Mouse (Mus musculus) ES-Bruce4 (cell line): ENCODE data around the gene Rbfox3. TPM values are rescaled to one million over a fixed set of nuclear protein-coding genes. Genes with fewer than 3 reads are reported as not detected.

ENCODE experiments used
- H3K27ac ChIP-seq: 2 replicates; pipeline ENCODE4 v1.5.1; 2012; ENCODE audit warnings: low read length, inconsistent platforms; ENCODE audit not compliant: insufficient read depth
- H3K27me3 ChIP-seq: 2 replicates; pipeline ENCODE4 v1.6.1; 2012; ENCODE audit warnings: mild to moderate bottlenecking, low read length, inconsistent platforms; ENCODE audit not compliant: control insufficient read depth, poor library complexity, insufficient read depth, severe bottlenecking
- H3K36me3 ChIP-seq: 2 replicates; pipeline ENCODE4 v1.6.1; 2012; ENCODE audit warnings: inconsistent platforms, mild to moderate bottlenecking, low read length, moderate library complexity; ENCODE audit not compliant: control insufficient read depth, poor library complexity, insufficient read depth, severe bottlenecking
- H3K4me1 ChIP-seq: one replicate; pipeline ENCODE4 v1.8.1; 2011; ENCODE audit warnings: low read length; ENCODE audit not compliant: control insufficient read depth, insufficient read depth
- H3K4me3 ChIP-seq: 2 replicates; pipeline ENCODE4 v1.5.1; 2011; ENCODE audit warnings: low read depth, mild to moderate bottlenecking, low read length
- H3K9ac ChIP-seq: 2 replicates; pipeline ENCODE4 v1.6.1; 2012; ENCODE audit warnings: low read depth, mild to moderate bottlenecking, inconsistent platforms; ENCODE audit not compliant: poor library complexity, severe bottlenecking
- H3K9me3 ChIP-seq: replicated peaks from 2 replicates; pipeline ENCODE4 v1.6.1; 2012; ENCODE audit warnings: mild to moderate bottlenecking, low read length, inconsistent platforms; ENCODE audit not compliant: control insufficient read depth, poor library complexity, insufficient read depth, severe bottlenecking
- CTCF ChIP-seq: IDR thresholded peaks from one replicate; pipeline ENCODE4 v1.8.1; 2011; ENCODE audit warnings: low read depth, low read length
- EP300 ChIP-seq: IDR thresholded peaks from 2 replicates; pipeline ENCODE4 v1.6.1; 2011; ENCODE audit warnings: low read depth, low read length; ENCODE audit not compliant: insufficient read depth
- POLR2A ChIP-seq: IDR thresholded peaks from one replicate; pipeline ENCODE4 v1.8.1; 2011; ENCODE audit warnings: low read length; ENCODE audit not compliant: insufficient read depth
- polyA plus RNA-seq: library from polyadenylated mRNA; stranded (reverse); fragments of >200 nt; gene quantifications from 2 replicates; pipeline ENCODE4 v1.2.4, GENCODE M21; 2011; ENCODE audit warnings: low read depth; ENCODE audit not compliant: missing spikeins, insufficient read depth, insufficient read length

The Rbfox3 gene
- polyA plus RNA-seq, 1 experiment, result 0.85 TPM

DNA sequence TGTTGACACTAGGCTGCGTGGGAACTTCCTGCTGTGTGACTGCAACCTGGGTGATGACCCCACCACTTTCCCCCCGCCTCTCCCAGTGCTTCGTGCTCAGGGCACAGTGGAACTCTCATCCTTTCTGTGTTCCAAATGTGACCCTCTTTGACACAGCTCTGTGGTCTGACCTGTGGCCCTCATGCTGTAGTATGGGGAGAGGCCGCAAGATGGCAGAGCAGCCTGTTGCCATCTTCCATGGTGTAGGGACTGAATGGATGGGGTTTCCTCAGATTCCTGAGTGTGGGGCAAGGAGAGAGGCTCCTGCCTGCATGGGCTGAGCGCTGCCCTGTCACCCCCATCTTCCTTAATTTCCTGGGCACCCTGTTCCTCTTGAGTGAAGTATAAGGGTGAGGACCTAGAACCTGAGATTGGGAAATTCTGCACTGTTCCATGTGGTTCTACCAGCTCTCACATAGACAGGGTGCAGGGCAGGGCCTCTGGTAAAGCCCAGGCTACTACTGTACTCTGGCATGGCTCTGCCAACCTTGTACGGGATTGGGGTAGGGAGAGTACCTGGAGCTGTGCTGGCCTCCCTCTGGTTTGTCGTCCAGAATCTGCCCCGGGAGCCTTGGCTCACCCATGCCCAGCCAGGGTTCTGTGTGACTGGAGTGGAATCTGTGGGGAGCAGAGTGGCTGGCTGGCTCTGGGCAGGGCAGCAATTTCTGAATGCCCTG, 423.0 kb downstream of the Rbfox3 start:
- H3K27me3 ChIP-seq, result no peaks in the 10 kb centered on the region
- no peaks in the 10 kb centered on the region for H3K9me3 ChIP-seq
- no peak overlapping the region for H3K9ac ChIP-seq
- TF ChIP-seq CTCF, result peak; percentile 58
- no peak for TF ChIP-seq EP300
- H3K36me3 ChIP-seq, result no peaks in the 10 kb centered on the region
- no peak overlapping the region for H3K4me3 ChIP-seq
- no peak overlapping the region for H3K27ac ChIP-seq
- no peaks in the 10 kb centered on the region for H3K4me1 ChIP-seq

DNA sequence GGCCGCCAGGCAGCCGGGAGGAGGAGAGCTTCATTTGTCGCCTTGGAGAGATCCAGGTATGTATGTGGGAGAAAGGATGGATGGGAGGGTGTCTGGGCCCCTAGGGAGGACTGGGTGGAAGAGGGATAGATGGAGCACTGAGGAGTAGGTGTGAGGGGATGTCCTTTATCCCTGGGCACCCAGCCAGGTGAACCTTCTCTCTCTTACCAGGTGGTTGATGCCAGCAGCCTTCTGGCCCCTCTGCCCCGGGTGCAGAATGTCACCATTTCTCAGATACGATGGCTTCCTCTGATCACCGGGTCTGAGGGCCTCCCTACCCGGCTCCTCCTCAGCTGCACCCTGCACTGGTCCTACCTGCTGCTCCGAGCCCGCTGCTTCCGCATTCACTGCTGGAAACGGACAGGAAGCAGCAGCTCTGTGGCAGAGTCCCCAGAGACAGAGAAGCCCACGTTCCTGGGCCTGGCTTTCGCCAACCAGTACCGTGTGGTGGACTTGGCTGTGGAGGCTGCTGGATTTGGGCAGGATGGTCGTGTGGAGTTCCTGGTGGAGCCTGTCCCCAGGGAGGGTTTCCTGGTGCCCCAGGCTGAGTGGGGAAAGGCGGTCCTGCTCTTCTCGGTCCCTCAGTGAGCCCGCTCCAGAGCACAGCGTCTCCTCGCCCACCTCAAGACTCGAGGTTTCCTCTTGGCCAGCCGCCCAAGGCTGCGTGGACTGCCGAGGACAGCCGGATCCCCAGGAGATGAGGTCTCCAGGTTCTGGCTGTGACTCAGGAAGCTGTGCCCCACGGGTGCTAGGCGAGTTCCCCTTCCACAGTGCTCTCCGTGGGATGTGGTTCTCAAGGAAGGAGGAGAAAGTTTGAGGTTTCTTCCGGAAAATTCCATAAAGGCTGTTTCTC, 424.3 kb downstream of the Rbfox3 start:
- H3K4me1 ChIP-seq, result no peaks in the 10 kb centered on the region
- no peak overlapping the region for H3K27ac ChIP-seq
- H3K9ac ChIP-seq, result no peak overlapping the region
- no peaks in the 10 kb centered on the region for H3K36me3 ChIP-seq
- H3K27me3 ChIP-seq, result no peaks in the 10 kb centered on the region
- no peaks in the 10 kb centered on the region for H3K9me3 ChIP-seq
- TF ChIP-seq EP300 (no peak), POLR2A (no peak), CTCF (no peak)
- H3K4me3 ChIP-seq, result no peak overlapping the region

DNA sequence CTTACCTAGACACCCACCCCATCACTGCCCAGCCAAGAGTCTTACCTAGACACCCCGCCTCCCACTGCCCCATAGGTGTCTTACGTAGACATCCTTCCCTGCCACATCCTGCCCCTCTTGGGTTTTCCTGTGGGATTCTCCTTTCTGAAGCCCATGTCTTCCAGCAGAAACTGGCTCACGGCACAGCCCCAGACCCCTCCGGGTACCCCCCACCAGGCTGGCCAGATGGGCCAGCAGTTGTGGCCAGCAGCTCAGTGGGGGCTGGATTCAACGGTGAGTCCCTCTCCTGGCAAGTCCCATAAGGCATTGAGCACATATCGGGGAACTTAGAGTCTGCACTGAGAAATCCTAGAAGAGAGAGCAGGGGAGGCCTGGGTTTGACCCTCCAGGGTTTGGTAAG, 425.1 kb downstream of the Rbfox3 start:
- no peaks in the 10 kb centered on the region for H3K27me3 ChIP-seq
- H3K36me3 ChIP-seq, result no peaks in the 10 kb centered on the region
- no peak overlapping the region for H3K9ac ChIP-seq
- no peaks in the 10 kb centered on the region for H3K4me1 ChIP-seq
- no peak overlapping the region for H3K4me3 ChIP-seq
- H3K27ac ChIP-seq, result no peak overlapping the region
- TF ChIP-seq CTCF, result no peak
- no peak for TF ChIP-seq EP300
- no peak for TF ChIP-seq POLR2A
- no peaks in the 10 kb centered on the region for H3K9me3 ChIP-seq

DNA sequence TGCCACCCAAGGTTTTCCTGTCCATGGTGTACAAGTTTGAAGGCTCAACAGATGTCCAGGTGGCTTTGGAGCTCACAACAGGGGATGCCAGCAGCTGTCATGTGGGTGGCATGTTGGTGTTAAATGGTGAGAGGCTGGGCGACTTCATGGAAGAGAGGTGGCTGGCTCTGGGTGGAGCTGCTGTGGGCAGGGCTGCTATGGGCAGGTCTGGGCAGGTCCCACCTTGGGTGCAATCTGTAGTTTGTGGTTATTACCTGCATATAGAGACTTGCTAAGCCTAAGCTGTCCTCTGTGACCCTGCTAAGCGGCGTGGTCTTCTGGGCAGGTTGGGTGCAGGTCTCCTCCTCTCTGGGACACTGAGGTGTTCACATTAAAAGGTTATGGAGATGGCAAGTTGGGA, 425.6 kb downstream of the Rbfox3 start:
- Histone ChIP-seq H3K4me3 (no peak overlapping the region), H3K4me1 (no peaks in the 10 kb centered on the region), H3K27ac (no peak overlapping the region), H3K36me3 (no peaks in the 10 kb centered on the region), H3K27me3 (no peaks in the 10 kb centered on the region), H3K9me3 (no peaks in the 10 kb centered on the region), H3K9ac (no peak overlapping the region)
- TF ChIP-seq CTCF (no peak), POLR2A (no peak), EP300 (no peak)

DNA sequence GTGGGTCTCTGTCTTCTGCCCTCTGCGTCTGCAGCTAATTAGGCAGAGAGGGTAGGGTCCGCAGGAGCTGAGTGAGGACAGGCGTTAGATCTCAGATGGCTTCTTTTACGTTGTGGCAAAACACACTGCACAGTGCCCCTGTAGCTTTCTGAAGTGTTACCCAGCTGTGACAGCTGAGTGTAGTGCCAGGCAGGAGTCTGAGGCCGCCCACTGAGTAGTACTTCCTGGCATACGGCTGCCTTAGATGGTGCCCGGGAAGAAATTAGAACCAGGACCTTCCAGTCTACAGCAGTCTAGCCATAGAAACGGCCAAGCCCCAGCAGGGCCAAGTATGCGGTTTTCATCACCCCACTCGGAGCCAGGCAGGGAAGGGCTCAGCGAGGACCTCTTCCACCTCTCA, 426.1 kb downstream of the Rbfox3 start:
- Histone ChIP-seq H3K27me3 (no peaks in the 10 kb centered on the region), H3K27ac (no peak overlapping the region), H3K36me3 (no peaks in the 10 kb centered on the region), H3K9me3 (no peaks in the 10 kb centered on the region), H3K4me1 (no peaks in the 10 kb centered on the region), H3K9ac (no peak overlapping the region), H3K4me3 (no peak overlapping the region)
- TF ChIP-seq POLR2A (no peak), EP300 (no peak), CTCF (no peak)

DNA sequence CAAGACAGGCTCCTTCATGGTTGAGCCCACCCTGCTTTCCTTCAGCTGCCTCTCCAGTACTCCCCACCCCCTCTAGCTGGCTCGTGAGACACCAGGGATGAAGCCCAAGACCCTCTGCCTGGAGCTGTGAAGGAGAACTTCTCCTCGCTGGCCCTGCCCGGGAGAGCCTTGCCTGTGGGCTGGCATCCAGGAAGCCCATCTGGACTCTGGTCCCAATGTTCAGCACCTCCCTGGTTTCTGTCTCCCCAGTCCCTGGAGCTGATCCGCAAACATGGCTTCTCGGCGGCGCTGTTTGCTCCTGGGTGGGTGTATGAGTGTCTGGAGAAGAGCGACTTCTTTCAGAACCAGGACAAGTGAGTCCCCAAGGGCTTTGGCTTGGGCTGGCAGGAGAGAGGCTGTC, 427.2 kb downstream of the Rbfox3 start:
- no peak for TF ChIP-seq POLR2A
- no peak for TF ChIP-seq EP300
- TF ChIP-seq CTCF, result no peak
- H3K4me1 ChIP-seq, result no peaks in the 10 kb centered on the region
- H3K4me3 ChIP-seq, result no peak overlapping the region
- no peaks in the 10 kb centered on the region for H3K9me3 ChIP-seq
- H3K36me3 ChIP-seq, result no peaks in the 10 kb centered on the region
- H3K9ac ChIP-seq, result no peak overlapping the region
- H3K27me3 ChIP-seq, result no peaks in the 10 kb centered on the region
- H3K27ac ChIP-seq, result no peak overlapping the region
